Mouse (Mus musculus): ENCODE measurements around the gene Tpk1. TPM values are rescaled to one million over a fixed set of nuclear protein-coding genes. Genes with fewer than 3 reads are reported as not detected.

Gene Tpk1
- polyA plus RNA-seq, 1 experiment from 2014 or later, result 6.8 TPM

DNA sequence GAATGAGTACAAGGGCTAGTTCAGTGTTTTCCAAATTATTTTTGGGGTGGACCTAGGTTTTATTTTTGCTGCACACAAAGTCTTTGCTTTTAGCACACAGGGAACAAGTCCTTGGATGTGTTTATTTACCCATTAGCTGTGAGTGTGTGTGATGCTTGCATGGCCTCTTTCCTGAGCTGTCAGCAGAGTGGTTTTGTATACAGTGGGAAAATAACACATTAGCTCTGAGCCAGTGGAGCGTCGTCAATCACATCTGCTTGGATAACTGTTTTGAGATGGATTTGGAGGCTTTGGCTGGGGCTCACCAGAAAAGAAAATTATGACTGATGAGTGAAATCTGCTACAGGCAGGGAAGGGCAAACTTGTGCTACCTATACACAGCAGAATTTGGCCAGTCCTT is 323.7 kb downstream of the Tpk1 start:
- DNase-seq (no peak), ATAC-seq (ENCODE audit: low read depth) (no peak)
- Histone ChIP-seq H3K4me3 (replicated peaks) (no peak overlapping the region), H3K4me1 (replicated peaks) (no peaks in the 10 kb centered on the region), H3K36me3 (no peaks in the 10 kb centered on the region), H3K9ac (no peak overlapping the region), H3K9me3 (replicated peaks) (no peaks in the 10 kb centered on the region), H3K27me3 (no peaks in the 10 kb centered on the region), H3K27ac (no peak overlapping the region), H3K4me2 (no peak overlapping the region)
- WGBS (ENCODE audit: insufficient replicate concordance), result 64% methylated on average over 2 of the region's 2 CpGs

DNA sequence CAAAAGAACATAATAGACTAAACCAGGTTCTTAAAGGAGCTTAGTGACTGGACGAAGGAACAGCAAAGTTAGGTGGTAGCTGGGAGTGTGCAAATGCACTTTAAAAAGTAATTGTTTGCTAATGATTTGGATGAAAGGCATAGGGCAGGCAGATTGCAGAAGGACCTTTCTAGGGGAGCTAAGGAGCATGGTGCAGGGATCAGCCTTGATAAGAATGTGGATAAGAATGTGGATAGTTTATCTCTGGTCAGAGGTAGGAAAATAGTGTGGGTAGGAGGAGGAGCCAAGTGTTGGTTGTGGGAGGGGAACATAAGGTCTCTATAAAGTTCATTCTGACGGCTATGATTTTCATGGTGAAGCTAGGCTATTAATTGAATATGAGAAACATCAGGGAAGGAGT is 327.3 kb downstream of the Tpk1 start:
- 36% methylated on average over 2 of the region's 2 CpGs for whole genome bisulfite sequencing (ENCODE audit: insufficient replicate concordance)
- no peak overlapping the region for H3K9ac ChIP-seq
- DNase-seq (no peak), ATAC-seq (ENCODE audit: low read depth) (no peak)
- H3K27me3 ChIP-seq, result no peaks in the 10 kb centered on the region
- H3K4me3 ChIP-seq (replicated peaks), result no peak overlapping the region
- no peaks in the 10 kb centered on the region for H3K36me3 ChIP-seq
- H3K9me3 ChIP-seq (replicated peaks), result no peaks in the 10 kb centered on the region
- H3K4me2 ChIP-seq, result no peak overlapping the region
- H3K27ac ChIP-seq, result no peak overlapping the region
- H3K4me1 ChIP-seq (replicated peaks), result no peaks in the 10 kb centered on the region

DNA sequence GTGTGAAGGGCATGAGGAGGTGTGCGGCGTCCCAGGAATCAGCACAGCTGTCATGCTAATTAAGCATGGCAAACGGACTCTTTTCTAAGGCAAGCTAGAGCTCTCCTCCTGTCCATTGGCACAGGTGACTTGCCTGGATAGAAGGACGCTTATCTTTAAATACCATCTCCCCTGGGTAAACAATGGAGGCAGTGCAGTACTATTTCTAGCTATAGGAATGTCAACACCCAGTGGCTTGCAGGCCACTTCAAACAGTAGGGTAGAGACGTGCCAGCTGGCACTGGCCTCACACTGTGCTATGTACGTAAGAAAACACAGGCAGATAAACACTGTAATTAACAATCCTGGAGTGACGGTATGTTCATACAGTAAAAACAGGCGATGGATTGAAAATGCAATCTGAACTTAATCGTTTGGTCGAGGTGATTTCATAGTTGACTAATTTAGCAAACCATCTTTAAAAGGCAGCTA is 328.6 kb downstream of the Tpk1 start:
- no peak overlapping the region for H3K4me2 ChIP-seq
- H3K9me3 ChIP-seq (replicated peaks), result no peaks in the 10 kb centered on the region
- no peaks in the 10 kb centered on the region for H3K4me1 ChIP-seq (replicated peaks)
- no peaks in the 10 kb centered on the region for H3K36me3 ChIP-seq
- ATAC-seq (ENCODE audit: low read depth) (no peak), DNase-seq (no peak)
- H3K9ac ChIP-seq, result no peak overlapping the region
- whole genome bisulfite sequencing (ENCODE audit: insufficient replicate concordance), result 45% methylated on average over 10 of the region's 10 CpGs
- H3K27ac ChIP-seq, result no peak overlapping the region
- H3K27me3 ChIP-seq, result no peaks in the 10 kb centered on the region
- H3K4me3 ChIP-seq (replicated peaks), result no peak overlapping the region

DNA sequence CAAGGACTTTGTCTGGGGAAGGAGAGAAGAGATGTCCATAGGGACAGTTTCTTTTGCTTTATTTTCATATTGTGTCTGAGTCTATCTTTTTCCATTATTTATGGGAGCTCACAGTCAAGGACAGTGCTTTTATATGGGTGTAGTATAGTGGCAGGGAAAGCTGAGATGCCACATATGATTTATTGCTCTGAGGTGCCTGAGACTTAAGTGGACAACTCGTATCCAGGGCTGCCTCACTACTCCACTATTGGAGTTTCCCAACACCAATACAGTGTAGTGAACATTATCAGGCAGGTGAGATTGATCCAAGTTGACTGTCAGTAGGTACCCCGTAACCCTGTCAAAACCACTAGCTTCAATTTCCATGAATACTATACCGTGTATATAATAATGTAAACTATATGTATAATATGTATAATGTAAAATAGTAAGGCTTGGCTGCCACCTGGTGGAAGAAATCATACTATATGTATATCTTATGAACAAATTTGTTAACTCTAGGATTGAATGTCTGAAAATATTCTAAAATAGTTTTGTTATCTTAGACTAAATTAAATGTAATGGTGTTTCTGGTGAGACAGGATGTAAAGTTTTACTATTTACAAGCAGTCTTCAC is 330.4 kb downstream of the Tpk1 start:
- no peak overlapping the region for H3K27ac ChIP-seq
- no peaks in the 10 kb centered on the region for H3K9me3 ChIP-seq (replicated peaks)
- 48% methylated on average over 3 of the region's 3 CpGs for WGBS (ENCODE audit: insufficient replicate concordance)
- no peak overlapping the region for H3K4me2 ChIP-seq
- H3K27me3 ChIP-seq, result no peaks in the 10 kb centered on the region
- no peaks in the 10 kb centered on the region for H3K4me1 ChIP-seq (replicated peaks)
- ATAC-seq (ENCODE audit: low read depth) (no peak), DNase-seq (no peak)
- H3K36me3 ChIP-seq, result no peaks in the 10 kb centered on the region
- no peak overlapping the region for H3K9ac ChIP-seq
- H3K4me3 ChIP-seq (replicated peaks), result no peak overlapping the region

DNA sequence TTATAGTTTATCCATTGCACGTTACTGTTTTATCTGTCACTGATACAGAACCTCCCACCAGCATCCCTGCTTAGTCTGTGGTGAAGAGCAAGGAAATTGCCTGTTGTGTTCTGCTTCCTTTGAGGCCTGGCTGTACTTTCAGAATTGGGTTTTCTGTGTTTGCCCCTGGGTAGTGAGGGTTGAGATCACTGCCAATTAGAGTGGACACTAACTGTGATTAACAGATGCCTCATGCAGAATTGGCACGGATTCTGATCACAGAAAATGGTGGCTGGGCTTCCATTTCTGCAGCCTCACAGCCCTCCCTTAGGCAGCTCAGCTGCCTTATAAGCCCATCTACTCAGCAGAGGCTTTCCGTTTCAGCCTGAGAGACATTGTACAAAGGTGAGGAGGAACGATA is 332.6 kb downstream of the Tpk1 start:
- Histone ChIP-seq H3K4me3 (replicated peaks) (no peak overlapping the region), H3K4me2 (no peak overlapping the region), H3K9me3 (replicated peaks) (no peaks in the 10 kb centered on the region), H3K4me1 (replicated peaks) (no peaks in the 10 kb centered on the region), H3K9ac (no peak overlapping the region), H3K27me3 (no peaks in the 10 kb centered on the region), H3K36me3 (no peaks in the 10 kb centered on the region), H3K27ac (no peak overlapping the region)
- WGBS (ENCODE audit: insufficient replicate concordance), result 57% methylated on average over 4 of the region's 4 CpGs
- no peak for ATAC-seq (ENCODE audit: low read depth)
- no peak for DNase-seq

DNA sequence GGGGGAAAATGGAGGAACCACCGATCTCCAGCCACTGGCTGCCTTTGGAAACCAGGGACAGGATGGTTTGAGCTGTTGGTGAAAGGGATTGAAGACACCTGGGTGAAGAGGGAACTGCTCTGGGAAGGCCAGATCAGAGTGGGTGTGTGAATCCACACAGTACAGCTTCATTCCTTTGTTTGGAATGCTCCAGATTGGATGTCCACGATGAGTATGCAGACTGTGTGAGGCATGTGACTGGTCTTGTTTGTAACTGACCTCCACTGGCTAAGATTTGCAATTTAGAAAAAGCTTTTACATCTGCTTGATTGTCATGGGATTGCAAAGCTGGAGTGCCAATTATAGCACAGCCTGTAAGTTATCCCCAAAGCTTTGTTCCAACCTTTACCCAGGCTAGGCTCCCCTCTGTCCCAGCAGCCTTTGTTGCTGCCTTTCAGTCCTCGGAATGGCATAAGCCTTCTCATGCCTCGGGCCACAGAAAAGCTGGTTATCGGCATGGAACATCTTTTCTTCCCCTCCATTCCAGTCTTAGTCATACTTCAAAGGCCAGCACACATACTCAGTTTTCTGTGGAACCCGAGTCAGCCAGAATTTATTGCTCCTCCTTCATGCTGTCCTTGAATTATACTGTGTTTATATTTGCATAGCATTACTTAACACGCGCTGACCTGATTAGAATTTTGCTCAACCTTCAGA is 353.0 kb downstream of the Tpk1 start:
- Histone ChIP-seq H3K4me3 (replicated peaks) (no peak overlapping the region), H3K9me3 (replicated peaks) (no peaks in the 10 kb centered on the region), H3K4me2 (no peak overlapping the region), H3K36me3 (no peaks in the 10 kb centered on the region), H3K9ac (no peak overlapping the region), H3K27me3 (no peaks in the 10 kb centered on the region), H3K4me1 (replicated peaks) (no peaks in the 10 kb centered on the region), H3K27ac (no peak overlapping the region)
- 69% methylated on average over 8 of the region's 8 CpGs for WGBS (ENCODE audit: insufficient replicate concordance)
- ATAC-seq (ENCODE audit: low read depth) (no peak), DNase-seq (no peak)

DNA sequence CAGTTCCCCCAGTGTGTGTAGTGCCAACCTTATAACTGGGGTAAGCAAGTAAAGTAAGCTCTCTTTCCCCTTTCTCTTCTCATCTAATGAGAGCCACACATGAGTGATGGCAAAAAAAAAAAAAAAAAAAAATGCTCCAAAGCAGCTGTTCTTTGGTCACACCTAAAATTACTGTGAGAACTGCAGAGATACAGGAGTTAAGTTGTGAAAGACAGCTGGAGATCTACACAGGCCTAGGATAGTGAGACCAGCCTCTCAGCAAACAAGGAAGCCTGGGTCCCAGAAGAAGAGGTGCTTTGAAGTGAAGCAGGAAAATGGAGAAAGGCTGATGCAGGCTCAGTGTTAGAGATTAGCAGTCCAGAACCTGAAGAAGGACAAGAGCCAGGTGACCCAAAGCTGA is 353.5 kb downstream of the Tpk1 start:
- Histone ChIP-seq H3K36me3 (no peaks in the 10 kb centered on the region), H3K27ac (no peak overlapping the region), H3K4me3 (replicated peaks) (no peak overlapping the region), H3K4me1 (replicated peaks) (no peaks in the 10 kb centered on the region), H3K9ac (no peak overlapping the region), H3K4me2 (no peak overlapping the region), H3K9me3 (replicated peaks) (no peaks in the 10 kb centered on the region), H3K27me3 (no peaks in the 10 kb centered on the region)
- DNase-seq (no peak), ATAC-seq (ENCODE audit: low read depth) (no peak)

DNA sequence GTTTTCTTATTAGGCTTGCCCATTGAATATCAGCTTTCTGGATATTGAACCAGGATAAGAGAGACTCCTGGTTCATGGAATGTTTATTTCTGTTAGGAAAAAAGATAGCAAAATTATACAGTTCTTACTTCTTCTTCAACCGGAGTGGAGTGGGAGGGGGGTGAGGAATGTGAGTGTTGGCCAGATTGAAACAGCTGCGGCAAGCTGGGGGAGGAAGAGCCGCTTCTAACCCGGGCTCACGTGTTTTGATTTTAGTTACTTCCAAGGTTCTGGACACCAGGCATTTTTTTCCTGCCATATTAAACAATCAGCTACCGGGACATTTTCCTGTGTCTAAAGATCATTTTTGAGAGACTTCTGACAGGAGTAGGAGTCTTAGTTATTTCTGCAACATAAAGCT is 356.0 kb downstream of the Tpk1 start:
- no peak overlapping the region for H3K27ac ChIP-seq
- H3K4me1 ChIP-seq (replicated peaks), result no peaks in the 10 kb centered on the region
- H3K27me3 ChIP-seq, result no peaks in the 10 kb centered on the region
- no peaks in the 10 kb centered on the region for H3K36me3 ChIP-seq
- no peaks in the 10 kb centered on the region for H3K9me3 ChIP-seq (replicated peaks)
- ATAC-seq (ENCODE audit: low read depth), result no peak
- 67% methylated on average over 6 of the region's 6 CpGs for WGBS (ENCODE audit: insufficient replicate concordance)
- H3K9ac ChIP-seq, result no peak overlapping the region
- no peak overlapping the region for H3K4me2 ChIP-seq
- H3K4me3 ChIP-seq (replicated peaks), result no peak overlapping the region
- no peak for DNase-seq

DNA sequence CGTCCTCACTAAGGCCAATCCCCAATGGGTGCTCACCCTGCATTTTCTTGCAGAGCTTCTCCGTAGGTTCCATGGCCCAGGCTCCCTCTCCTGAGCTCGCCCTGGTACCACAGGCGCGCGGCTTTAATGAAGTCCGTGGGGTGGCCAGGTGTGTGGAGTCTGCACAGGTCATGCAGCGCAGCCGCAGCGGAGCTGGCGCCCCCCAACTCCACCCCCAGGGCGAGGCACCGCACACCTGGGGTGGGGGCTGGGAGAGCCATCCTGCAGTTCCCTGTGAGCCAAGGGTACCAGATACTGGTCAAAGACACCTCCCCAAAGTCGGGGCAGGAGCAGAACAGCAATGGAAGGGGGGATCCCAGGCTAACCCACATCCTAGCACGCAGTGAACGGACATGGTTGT is 356.6 kb downstream of the Tpk1 start, which contains the start of gene Nobox:
Gene Nobox (minus strand): TSS at position 101 of the 400 bp plus-strand sequence.
- WGBS (ENCODE audit: insufficient replicate concordance), result 52% methylated on average over 16 of the region's 16 CpGs
- no peak within 1 kb of the TSS for H3K4me3 ChIP-seq (replicated peaks)
- no peaks in the 10 kb centered on the region for H3K4me1 ChIP-seq (replicated peaks)
- H3K27ac ChIP-seq, result no peak within 1 kb of the TSS
- ATAC-seq (ENCODE audit: low read depth) (no peak), DNase-seq (no peak)
- H3K27me3 ChIP-seq, result no peaks in the 10 kb centered on the region
- no peak within 1 kb of the TSS for H3K9ac ChIP-seq
- H3K9me3 ChIP-seq (replicated peaks), result no peaks in the 10 kb centered on the region
- no peak within 1 kb of the TSS for H3K4me2 ChIP-seq
- H3K36me3 ChIP-seq, result no peaks in the 10 kb centered on the region

DNA sequence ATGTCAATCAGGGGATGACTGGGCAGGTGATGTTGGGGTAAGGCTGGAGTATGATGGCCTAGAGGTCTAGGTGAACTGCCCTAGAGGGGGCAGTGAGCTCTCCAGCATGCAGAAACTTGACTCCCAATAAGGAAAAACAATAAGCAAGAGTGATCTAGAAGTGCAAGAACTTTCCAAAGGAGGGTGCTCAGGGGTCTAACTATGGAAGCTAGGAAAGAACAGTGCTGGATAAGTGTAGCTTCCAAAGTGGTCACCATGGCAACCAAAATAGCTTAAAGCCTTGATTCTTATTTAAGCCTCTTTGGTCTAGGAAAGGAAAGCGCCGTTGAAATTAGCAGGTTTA is 368.6 kb downstream of the Tpk1 start:
- 48% methylated on average over 2 of the region's 2 CpGs for WGBS (ENCODE audit: insufficient replicate concordance)
- Histone ChIP-seq H3K4me1 (replicated peaks) (no peaks in the 10 kb centered on the region; the same call in 1 of the 2 replicates), H3K36me3 (no peaks in the 10 kb centered on the region), H3K9me3 (replicated peaks) (no peaks in the 10 kb centered on the region), H3K4me2 (no peak overlapping the region), H3K27ac (no peak overlapping the region), H3K9ac (no peak overlapping the region), H3K27me3 (no peaks in the 10 kb centered on the region), H3K4me3 (replicated peaks) (no peak overlapping the region)
- ATAC-seq (ENCODE audit: low read depth) (no peak), DNase-seq (no peak)

DNA sequence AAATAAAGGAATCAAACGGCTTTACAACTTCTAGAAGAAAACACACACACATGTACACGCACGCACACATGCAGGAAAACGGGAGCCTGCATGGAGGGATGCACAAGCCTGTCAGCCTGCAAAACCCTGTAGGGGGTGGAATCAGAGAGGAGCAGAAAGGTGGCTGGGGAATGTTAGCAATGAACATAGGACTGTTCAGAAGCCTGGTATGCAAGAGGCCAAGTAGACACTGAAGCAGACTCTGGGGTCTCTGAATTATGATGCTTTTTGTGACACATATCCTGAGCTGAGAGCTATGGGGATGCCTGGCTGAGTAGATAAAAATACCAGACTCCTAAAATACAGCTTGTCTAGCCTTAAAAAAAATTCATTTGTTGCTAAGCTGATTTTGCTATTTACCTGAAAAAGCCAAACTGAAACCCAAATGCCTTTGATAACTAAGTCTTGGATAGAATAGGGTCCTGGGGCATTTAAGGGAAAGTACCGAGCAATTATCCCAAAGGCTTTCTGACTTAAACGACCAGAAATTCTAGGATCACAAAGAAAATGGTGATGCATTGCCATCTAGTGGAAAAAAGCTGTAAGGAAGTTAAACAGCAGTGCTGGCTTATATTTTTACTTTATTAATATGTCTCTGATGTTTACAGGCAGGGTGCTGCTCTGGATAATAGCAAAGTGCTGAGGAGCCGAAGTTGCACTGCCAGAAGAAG is 369.1 kb downstream of the Tpk1 start:
- 36% methylated on average over 7 of the region's 7 CpGs for WGBS (ENCODE audit: insufficient replicate concordance)
- Histone ChIP-seq H3K9me3 (replicated peaks) (no peaks in the 10 kb centered on the region), H3K4me1 (replicated peaks) (no peaks in the 10 kb centered on the region; the same call in 1 of the 2 replicates), H3K4me2 (no peak overlapping the region), H3K27me3 (no peaks in the 10 kb centered on the region), H3K4me3 (replicated peaks) (no peak overlapping the region), H3K36me3 (no peaks in the 10 kb centered on the region), H3K9ac (no peak overlapping the region), H3K27ac (no peak overlapping the region)
- DNase-seq (no peak), ATAC-seq (ENCODE audit: low read depth) (no peak)
